Mouse (Mus musculus) myocyte (in vitro differentiated cells): ENCODE measurements around the gene Calca.

Experiments
- CEBPB ChIP-seq: IDR thresholded peaks from 2 replicates; pipeline ENCODE4 v1.6.1; 2011; ENCODE audit warnings: mild to moderate bottlenecking, moderate library complexity; ENCODE audit not compliant: poor library complexity, insufficient read depth, severe bottlenecking
- E2F4 ChIP-seq: IDR thresholded peaks from one replicate; pipeline ENCODE4 v1.6.1; 2011; ENCODE audit warnings: mild to moderate bottlenecking, control low read depth, moderate library complexity; ENCODE audit not compliant: insufficient read depth
- MAX ChIP-seq: IDR thresholded peaks from one replicate; pipeline ENCODE4 v1.6.1; 2011; ENCODE audit warnings: low read depth, mild to moderate bottlenecking, control low read depth
- MYOG ChIP-seq, 3 experiments: IDR thresholded peaks; one replicate each; pipeline ENCODE4 v1.6.1; 2011; ENCODE audit warnings: control low read depth in 2 of 3, low read depth in 2 of 3, mild to moderate bottlenecking in 2 of 3; ENCODE audit not compliant: insufficient read length in 2 of 3, control insufficient read depth in 1 of 3, insufficient read depth in 1 of 3
- POLR2A ChIP-seq: IDR thresholded peaks from one replicate; pipeline ENCODE4 v1.6.1; 2011; ENCODE audit warnings: low read depth, mild to moderate bottlenecking, control low read depth, moderate library complexity; ENCODE audit not compliant: insufficient read length
- POLR2AphosphoS2 ChIP-seq: IDR thresholded peaks from one replicate; pipeline ENCODE4 v1.6.1; 2011; ENCODE audit warnings: low read depth, control low read depth; ENCODE audit not compliant: insufficient read length
- TCF3 ChIP-seq: IDR thresholded peaks from one replicate; pipeline ENCODE4 v1.6.1; 2011; ENCODE audit warnings: low read depth, control low read depth; ENCODE audit not compliant: insufficient read length

- TF ChIP-seq TCF3 = no peak
- TF ChIP-seq POLR2A = no peak
- no peak for TF ChIP-seq MAX
- no peak for TF ChIP-seq CEBPB
- no peak for TF ChIP-seq MYOG (IDR thresholded peaks at IDR 0.05; ENCODE audit: control insufficient read depth in 1 of 3, insufficient read depth in 1 of 3, insufficient read length in 2 of 3, low read depth in 2 of 3)
- no peak for TF ChIP-seq POLR2AphosphoS2
- TF ChIP-seq E2F4 = no peak
Observed at GRCm38 (mm10) chr7:114636102-114636501, at the start of gene Calca.
